Mouse (Mus musculus): ENCODE results near the gene Arhgap36. TPM values are rescaled to one million over a fixed set of nuclear protein-coding genes. Genes with fewer than 3 reads are reported as not detected.

Gene Arhgap36
- total RNA-seq (2021) = under 1 TPM in 1 of 2 experiments, not detected in 1; 0.27 TPM
- polyA plus RNA-seq (2012; rRNA removed) = 0.12 and 0.14 TPM in 2 replicates
- long read RNA-seq = 0 reads

DNA sequence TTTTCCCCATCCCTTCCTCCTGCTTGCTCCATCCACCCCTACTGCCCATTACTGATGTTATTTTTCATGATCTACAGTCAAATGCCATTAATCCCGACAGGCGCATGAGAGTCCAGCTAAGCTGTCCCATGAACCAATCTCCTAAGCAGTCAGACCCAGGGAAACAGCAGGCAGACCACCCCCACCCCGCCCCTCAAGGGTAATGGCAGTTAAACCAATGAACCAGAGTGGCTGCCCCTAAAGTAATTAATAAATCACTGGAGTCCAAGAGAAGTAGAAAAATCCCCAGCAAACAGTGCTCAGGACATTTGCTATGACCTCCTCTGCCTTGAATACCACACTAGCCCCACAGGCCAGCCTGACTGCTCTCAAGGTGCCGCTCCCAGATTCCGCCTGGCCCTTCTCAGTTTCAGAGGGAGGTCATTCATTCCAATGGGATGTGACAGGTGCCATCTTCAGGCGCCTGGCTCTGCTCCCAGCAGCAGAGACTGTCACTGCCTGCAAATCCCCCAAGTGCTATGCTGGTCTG lies at the start of gene Arhgap36:
TSS of gene Arhgap36 (plus strand) at position 504 of the 529 bp plus-strand sequence.
- intact Hi-C loops (cut with DNase I) = no loop called here
- H3K36me3 ChIP-seq (ENCODE audit: control insufficient read depth, insufficient read depth, low read length) = no peaks in the 10 kb centered on the region
- 45% methylated on average over 6 of the region's 6 CpGs for WGBS

DNA sequence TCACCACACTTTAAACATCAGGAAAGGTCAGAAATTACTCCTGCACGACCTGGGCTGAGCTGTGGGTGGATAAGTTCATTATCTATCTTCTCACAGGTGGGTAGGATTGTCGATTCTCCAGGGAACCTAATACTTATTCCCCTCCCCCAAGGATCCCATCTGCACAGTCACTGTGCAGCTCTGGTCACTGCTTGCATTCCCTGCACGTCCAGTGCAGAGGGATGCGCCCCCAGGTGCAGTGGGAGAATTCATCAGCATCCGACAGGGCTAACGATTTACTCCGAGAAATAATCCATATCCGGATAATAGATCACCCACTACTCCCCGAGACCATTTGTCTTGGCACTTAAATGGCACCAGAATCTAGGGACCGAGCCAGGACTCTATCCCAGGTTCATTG lies 6.0 kb upstream of the Arhgap36 start:
- H3K79me2 ChIP-seq (replicated peaks; ENCODE audit: control insufficient read depth, insufficient read depth, low read length) = no peaks in the 10 kb centered on the region
- H3K27me3 ChIP-seq (ENCODE audit: control insufficient read depth, insufficient read depth, low read length) = no peaks in the 10 kb centered on the region
- H3K4me1 ChIP-seq (ENCODE audit: control insufficient read depth, insufficient read depth, low read length) = no peaks in the 10 kb centered on the region
- DNase-seq = no peak
- no peak overlapping the region for H3K9ac ChIP-seq (ENCODE audit: low read depth, low read length)
- no peak overlapping the region for H3K27ac ChIP-seq
- no peak overlapping the region for H3K4me3 ChIP-seq
- intact Hi-C loops (cut with DNase I) = no loop called here
- H3K36me3 ChIP-seq (ENCODE audit: control insufficient read depth, insufficient read depth, low read length) = no peaks in the 10 kb centered on the region
- WGBS = 62% methylated on average over 10 of the region's 10 CpGs
- TF ChIP-seq CTCF (IDR thresholded peaks at IDR 0.05) (no peak), EP300 (IDR thresholded peaks at IDR 0.05; ENCODE audit: insufficient read depth, low read depth, low read length) (no peak), POLR2A (IDR thresholded peaks at IDR 0.05; ENCODE audit: insufficient read depth, low read depth, low read length) (no peak)

More for the DNA sequence above, at the start of gene Arhgap36:
- no peak for DNase-seq
- TF ChIP-seq EP300 (IDR thresholded peaks at IDR 0.05; ENCODE audit: insufficient read depth, low read depth, low read length) = no peak
- no peak for TF ChIP-seq CTCF (IDR thresholded peaks at IDR 0.05)
- no peak for TF ChIP-seq POLR2A (IDR thresholded peaks at IDR 0.05; ENCODE audit: insufficient read depth, low read depth, low read length)
- H3K4me3 ChIP-seq = no peak within 1 kb of the TSS
- H3K27ac ChIP-seq = no peak within 1 kb of the TSS
- no peaks in the 10 kb centered on the region for H3K79me2 ChIP-seq (replicated peaks; ENCODE audit: control insufficient read depth, insufficient read depth, low read length)
- H3K9ac ChIP-seq (ENCODE audit: low read depth, low read length) = no peak within 1 kb of the TSS
- H3K4me1 ChIP-seq (ENCODE audit: control insufficient read depth, insufficient read depth, low read length) = no peaks in the 10 kb centered on the region
- H3K27me3 ChIP-seq (ENCODE audit: control insufficient read depth, insufficient read depth, low read length) = no peaks in the 10 kb centered on the region

DNA sequence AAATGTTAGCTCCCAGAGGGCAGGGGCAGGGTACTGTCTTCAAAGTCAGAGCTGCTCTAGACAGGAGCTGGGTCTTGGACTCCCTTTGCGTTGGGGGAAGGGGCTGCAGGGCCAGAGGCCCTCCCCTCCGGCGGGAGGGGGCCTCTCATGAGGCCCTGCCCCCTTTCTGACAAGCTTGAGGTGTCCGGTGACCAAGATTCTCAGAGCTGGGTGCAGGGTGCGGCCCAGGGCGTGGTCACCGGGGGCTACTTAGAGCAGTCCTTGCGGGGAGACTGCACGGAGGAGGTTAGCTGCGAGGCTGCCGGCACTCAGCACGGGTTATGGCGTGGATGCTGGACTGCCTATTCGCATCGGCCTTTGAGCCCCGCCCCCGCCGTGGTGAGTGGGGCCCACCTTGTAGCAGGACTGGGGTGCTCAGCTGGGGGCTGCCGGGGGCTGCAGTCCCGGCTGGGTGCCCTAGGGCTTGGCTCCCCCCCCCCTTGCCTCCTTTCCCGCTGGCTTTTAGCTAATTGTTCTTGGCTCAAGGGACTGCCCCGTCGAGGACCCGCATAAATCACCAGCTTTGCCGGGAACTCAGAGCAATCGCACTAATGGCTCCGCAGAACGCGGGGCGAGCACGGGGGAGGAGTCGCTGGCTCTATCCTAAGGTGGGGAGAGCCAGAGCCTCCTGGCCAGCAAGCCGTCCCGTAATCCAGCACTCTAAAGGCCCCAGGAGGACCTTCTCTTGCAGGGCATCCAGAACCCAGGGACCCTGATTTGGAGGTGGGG lies 6.7 kb downstream of the Arhgap36 start:
- no peak for DNase-seq
- Histone ChIP-seq H3K4me3 (no peak overlapping the region), H3K36me3 (ENCODE audit: control insufficient read depth, insufficient read depth, low read length) (no peaks in the 10 kb centered on the region), H3K27ac (no peak overlapping the region), H3K79me2 (replicated peaks; ENCODE audit: control insufficient read depth, insufficient read depth, low read length) (no peaks in the 10 kb centered on the region), H3K4me1 (ENCODE audit: control insufficient read depth, insufficient read depth, low read length) (no peaks in the 10 kb centered on the region), H3K9ac (ENCODE audit: low read depth, low read length) (no peak overlapping the region), H3K27me3 (ENCODE audit: control insufficient read depth, insufficient read depth, low read length) (0 out of 2 replicates have a peak, but pooled peaks cover 1% of the 10 kb centered on the region)
- 18% methylated on average over 31 of the region's 34 CpGs for WGBS
- intact Hi-C loops (cut with DNase I) = no loop called here
- TF ChIP-seq CTCF (IDR thresholded peaks at IDR 0.05) = no peak
- no peak for TF ChIP-seq POLR2A (IDR thresholded peaks at IDR 0.05; ENCODE audit: insufficient read depth, low read depth, low read length)
- no peak for TF ChIP-seq EP300 (IDR thresholded peaks at IDR 0.05; ENCODE audit: insufficient read depth, low read depth, low read length)

DNA sequence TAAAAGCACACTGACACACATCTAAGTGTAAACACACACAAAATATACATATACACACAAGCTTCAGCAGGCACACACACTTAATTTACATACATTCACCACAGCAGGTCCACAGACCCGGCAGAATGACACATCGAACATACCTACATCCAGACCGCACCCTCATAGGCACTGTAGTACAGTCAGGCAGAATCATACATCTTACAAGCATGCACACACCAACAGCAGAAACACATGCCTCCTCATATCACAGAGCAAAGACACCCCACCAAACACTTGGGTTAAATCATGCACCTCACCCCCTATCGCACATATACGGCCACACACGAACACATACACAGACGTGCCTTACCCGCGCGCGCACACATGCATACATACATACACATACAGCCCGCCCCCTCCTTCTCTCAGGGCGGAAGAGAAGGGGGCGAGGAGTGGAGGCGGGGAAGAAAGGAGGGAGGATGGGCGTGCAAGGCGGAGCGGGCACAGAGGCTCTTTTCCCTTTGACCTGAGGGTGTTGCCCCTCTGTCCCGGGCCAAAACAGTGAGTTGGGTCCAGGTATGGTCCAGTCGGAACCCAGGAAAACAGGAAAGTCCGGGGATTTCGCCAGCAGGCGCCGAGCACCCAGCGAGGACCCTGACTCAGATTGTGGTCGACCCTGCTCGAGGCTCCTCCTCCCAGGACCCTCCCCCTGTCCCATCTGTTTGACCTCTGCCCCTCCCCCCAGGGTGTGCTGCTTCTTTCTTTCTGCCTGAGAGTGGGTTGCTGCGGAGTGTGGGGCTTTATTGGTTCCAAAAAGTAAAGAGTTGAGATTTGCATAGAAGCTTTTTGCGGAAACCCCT lies 16.4 kb downstream of the Arhgap36 start:
- Histone ChIP-seq H3K27ac (no peak overlapping the region), H3K79me2 (replicated peaks; ENCODE audit: control insufficient read depth, insufficient read depth, low read length) (no peaks in the 10 kb centered on the region), H3K9ac (ENCODE audit: low read depth, low read length) (no peak overlapping the region), H3K4me3 (no peak overlapping the region), H3K4me1 (ENCODE audit: control insufficient read depth, insufficient read depth, low read length) (no peaks in the 10 kb centered on the region), H3K27me3 (ENCODE audit: control insufficient read depth, insufficient read depth, low read length) (no peaks in the 10 kb centered on the region), H3K36me3 (ENCODE audit: control insufficient read depth, insufficient read depth, low read length) (no peaks in the 10 kb centered on the region)
- TF ChIP-seq CTCF (IDR thresholded peaks at IDR 0.05) (no peak), POLR2A (IDR thresholded peaks at IDR 0.05; ENCODE audit: insufficient read depth, low read depth, low read length) (no peak), EP300 (IDR thresholded peaks at IDR 0.05; ENCODE audit: insufficient read depth, low read depth, low read length) (no peak)
- DNase-seq = no peak
- WGBS = 22% methylated on average over 27 of the region's 29 CpGs
- intact Hi-C loops (cut with DNase I) = no loop called here

DNA sequence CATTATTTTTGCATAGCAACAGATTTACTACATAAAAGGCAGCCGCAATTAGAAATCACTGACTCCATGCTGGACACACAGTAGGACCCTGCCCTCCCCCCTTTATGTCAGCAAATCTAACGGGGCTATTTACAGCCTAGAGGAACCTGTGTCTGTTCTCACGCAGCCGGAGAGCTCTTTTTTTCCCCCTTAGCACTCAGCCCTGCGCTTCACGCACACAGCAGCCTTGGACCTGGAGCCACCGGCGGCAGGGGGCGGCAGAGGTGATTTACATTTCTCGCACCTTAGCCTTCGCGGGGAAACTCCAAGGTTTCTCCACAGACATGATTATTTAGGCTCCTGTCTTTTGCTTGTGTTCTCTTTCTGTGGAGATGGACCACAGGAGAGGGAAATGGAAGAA lies 17.1 kb downstream of the Arhgap36 start:
- Histone ChIP-seq H3K79me2 (replicated peaks; ENCODE audit: control insufficient read depth, insufficient read depth, low read length) (no peaks in the 10 kb centered on the region), H3K4me3 (no peak overlapping the region), H3K27ac (no peak overlapping the region), H3K27me3 (ENCODE audit: control insufficient read depth, insufficient read depth, low read length) (no peaks in the 10 kb centered on the region), H3K36me3 (ENCODE audit: control insufficient read depth, insufficient read depth, low read length) (no peaks in the 10 kb centered on the region), H3K4me1 (ENCODE audit: control insufficient read depth, insufficient read depth, low read length) (no peaks in the 10 kb centered on the region), H3K9ac (ENCODE audit: low read depth, low read length) (no peak overlapping the region)
- DNase-seq = no peak
- intact Hi-C loops (cut with DNase I) = no loop called here
- WGBS = 15% methylated on average over 12 of the region's 12 CpGs
- no peak for TF ChIP-seq CTCF (IDR thresholded peaks at IDR 0.05)
- TF ChIP-seq EP300 (IDR thresholded peaks at IDR 0.05; ENCODE audit: insufficient read depth, low read depth, low read length) = no peak
- no peak for TF ChIP-seq POLR2A (IDR thresholded peaks at IDR 0.05; ENCODE audit: insufficient read depth, low read depth, low read length)
